ENCODE assay signal across 13 mouse cellular contexts in genomic region chr2:18928196-18928595, GRCm38 (mm10).
DNase-seq lines count a peak whose midpoint lies in the region; ATAC-seq and TF ChIP-seq lines count a peak whose summit lies in the region.
"Had no signal": no experiment of that assay in that cellular context is flagged by ENCODE, and none has a peak within 500 bp of the region (broad histone marks: within the 10 kb centered on the region; RNA-seq: fewer than 3 reads in every experiment).

No protein-coding gene starts in this region.

- DNase-seq in cerebellum, postnatal 14 days: peak; percentile 62 to 67
- no peak for DNase-seq in cerebellum, adult 11 months
- DNase-seq in layer of hippocampus, adult 2 months (ENCODE audit: low spot score in 2 of 2): no peak
- no peak for DNase-seq in layer of hippocampus, adult 9-10 months (ENCODE audit: low spot score)
- peak; percentile 28 for DNase-seq in brain, adult 2 months (ENCODE audit: low read depth, low spot score)
- no peak for DNase-seq in embryonic facial prominence, embryonic 10.5 days (ENCODE audit: low spot score)
- DNase-seq in thymus, postnatal 0 days (ENCODE audit: low spot score): no peak
- DNase-seq: kidney, adult 2 months; thymus, adult 2 months had no signal

- no peaks in the 10 kb centered on the region for H3K9me3 ChIP-seq in embryonic facial prominence, embryonic 10.5 days
- H3K9me3 ChIP-seq: lung, embryonic 15.5 days; midbrain, embryonic 13.5 days; neural tube, embryonic 12.5 days had no signal

- peak overlapping the region; percentile 43; the same call in 1 of the 2 replicates for H3K27ac ChIP-seq in layer of hippocampus, adult 2 months
- H3K27ac ChIP-seq in embryonic facial prominence, embryonic 10.5 days (replicated peaks): no peak overlapping the region
- H3K27ac ChIP-seq: lung, embryonic 15.5 days; midbrain, embryonic 13.5 days; neural tube, embryonic 12.5 days had no signal

- H3K4me3 ChIP-seq in layer of hippocampus, adult 2 months: no peak overlapping the region
- H3K4me3 ChIP-seq in embryonic facial prominence, embryonic 10.5 days: no peak overlapping the region
- H3K4me3 ChIP-seq: lung, embryonic 15.5 days; midbrain, embryonic 13.5 days; neural tube, embryonic 12.5 days had no signal

- no peaks in the 10 kb centered on the region for H3K36me3 ChIP-seq in embryonic facial prominence, embryonic 10.5 days (replicated peaks)
- H3K36me3 ChIP-seq: lung, embryonic 15.5 days; midbrain, embryonic 13.5 days; neural tube, embryonic 12.5 days had no signal

- WGBS in embryonic facial prominence, embryonic 10.5 days: 67% methylated on average over 8 of the region's 8 CpGs

- 0 out of 2 replicates have a peak, but pooled peaks have one; percentile 15 for ATAC-seq in megakaryocyte, adult 5-6 weeks (ENCODE audit: poor library complexity, severe bottlenecking)
- ATAC-seq: midbrain, embryonic 13.5 days had no signal

- peaks cover 38% of the 10 kb centered on the region for H3K4me1 ChIP-seq in embryonic facial prominence, embryonic 10.5 days

- TF ChIP-seq CTCF in layer of hippocampus, adult 2 months (conservative IDR thresholded peaks at IDR 0.05): no peak

- no peaks in the 10 kb centered on the region for H3K27me3 ChIP-seq in embryonic facial prominence, embryonic 10.5 days (replicated peaks; ENCODE audit: low read depth, poor library complexity, severe bottlenecking)
- H3K27me3 ChIP-seq: lung, embryonic 15.5 days; midbrain, embryonic 13.5 days; neural tube, embryonic 12.5 days had no signal

Comparison
In these comparisons a context has a peak if more than half of its experiments do, and no peak if none do; other contexts are left out.
1. DNase-seq: peak in cerebellum, postnatal 14 days (2 of 2) and brain, adult 2 months (single experiment); none in cerebellum, adult 11 months (single experiment), layer of hippocampus, adult 2 months (0 of 2), layer of hippocampus, adult 9-10 months (single experiment), embryonic facial prominence, embryonic 10.5 days (single experiment) and thymus, postnatal 0 days (single experiment).